Mouse (Mus musculus) cerebellum, adult 8-10 months (tissue): ENCODE results near the gene Tspan13.
A peak's percentile ranks its signal among the peaks of the same experiment; 100 is the strongest.

Experiments used
- DNase-seq: peaks from one replicate; pipeline ENCODE4 v3.0.0; 2022

The Tspan13 gene

GRCm38 (mm10) chr12:36042348-36042778, at the start of gene Tspan13:
Gene Tspan13, minus strand, starts transcription at chr12:36042500.
- DNase-seq: peak; percentile 92

GRCm38 (mm10) chr12:36091964-36092363, 49.7 kb upstream of the Tspan13 start:
- no peak for DNase-seq

- no peak for DNase-seq
These were observed 46.9 kb upstream of the Tspan13 start for GRCm38 (mm10) chr12:36089221-36089620.

- DNase-seq: no peak
These were observed 46.5 kb upstream of the Tspan13 start for GRCm38 (mm10) chr12:36088804-36089203.

- DNase-seq: no peak
These were observed 43.1 kb upstream of the Tspan13 start for GRCm38 (mm10) chr12:36085380-36085779.

- DNase-seq: no peak
These were observed 36.0 kb upstream of the Tspan13 start for GRCm38 (mm10) chr12:36078101-36078899.

- no peak for DNase-seq
These were observed 30.6 kb upstream of the Tspan13 start for GRCm38 (mm10) chr12:36072860-36073259.

GRCm38 (mm10) chr12:36070231-36070630, 27.9 kb upstream of the Tspan13 start:
- DNase-seq: no peak

GRCm38 (mm10) chr12:36067538-36067937, 25.2 kb upstream of the Tspan13 start:
- DNase-seq: no peak

GRCm38 (mm10) chr12:36065911-36066310, 23.6 kb upstream of the Tspan13 start:
- DNase-seq: no peak

GRCm38 (mm10) chr12:36057699-36058098, 15.4 kb upstream of the Tspan13 start:
- DNase-seq: no peak

- DNase-seq: no peak
These were observed 8.0 kb upstream of the Tspan13 start for GRCm38 (mm10) chr12:36050276-36050675.

- no peak for DNase-seq
These were observed 5.3 kb upstream of the Tspan13 start for GRCm38 (mm10) chr12:36047593-36047992.

- DNase-seq: no peak
These were observed 3.9 kb upstream of the Tspan13 start for GRCm38 (mm10) chr12:36046196-36046595.

GRCm38 (mm10) chr12:36044691-36045090, 2.4 kb upstream of the Tspan13 start:
- no peak for DNase-seq

- DNase-seq: peak; percentile 72
These were observed 475 bp downstream of the Tspan13 start for GRCm38 (mm10) chr12:36041703-36042347.

- no peak for DNase-seq
These were observed 1.1 kb downstream of the Tspan13 start for GRCm38 (mm10) chr12:36041281-36041589.

GRCm38 (mm10) chr12:36040571-36041280, 1.6 kb downstream of the Tspan13 start:
- DNase-seq: no peak

GRCm38 (mm10) chr12:36039541-36040084, 2.7 kb downstream of the Tspan13 start:
- DNase-seq: no peak

- DNase-seq: no peak
These were observed 5.5 kb downstream of the Tspan13 start for GRCm38 (mm10) chr12:36036776-36037175.

- no peak for DNase-seq
These were observed 6.2 kb downstream of the Tspan13 start for GRCm38 (mm10) chr12:36036121-36036520.

- no peak for DNase-seq
These were observed 6.8 kb downstream of the Tspan13 start for GRCm38 (mm10) chr12:36035501-36035900.

GRCm38 (mm10) chr12:36032419-36032818, 9.9 kb downstream of the Tspan13 start:
- no peak for DNase-seq
